Mouse (Mus musculus) adrenal gland, postnatal 4 days (tissue): ENCODE measurements around the gene Erc2. TPM values are rescaled to one million over a fixed set of nuclear protein-coding genes. Genes with fewer than 3 reads are reported as not detected.

Experiments
- DNase-seq, 2 experiments: peaks; one replicate each; pipeline ENCODE4 v3.0.0; 2021 to 2022; ENCODE audit warnings: low spot score in 2 of 2, mixed read lengths in 2 of 2
- total RNA-seq, 2 experiments: library from RNA; stranded (reverse); gene quantifications; 2 replicates each; pipeline ENCODE4 v1.2.3; 2021

Gene Erc2
- total RNA-seq, 2 experiments from 2014 or later, result 16.9 to 17.7 TPM

DNA sequence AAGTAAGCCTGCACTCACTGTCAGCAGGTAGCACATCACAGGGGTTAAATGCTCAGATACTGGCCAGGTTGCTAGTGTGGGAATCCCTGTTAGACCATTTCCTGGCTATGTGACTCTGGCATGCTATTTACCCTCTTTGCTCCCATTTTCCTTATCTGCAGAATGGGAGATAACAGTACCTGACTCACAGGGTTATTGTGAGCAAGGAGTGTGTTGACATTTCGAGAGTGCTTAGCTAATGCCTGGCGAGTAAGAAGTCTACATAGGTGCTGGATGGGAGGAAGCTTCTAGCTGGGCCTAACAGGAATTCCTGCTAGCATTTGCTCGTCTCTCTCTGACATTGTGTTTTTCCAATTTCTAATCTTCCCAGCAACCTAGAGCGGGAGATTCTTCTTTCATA, 737.3 kb downstream of the Erc2 start:
- DNase-seq, result no peak

DNA sequence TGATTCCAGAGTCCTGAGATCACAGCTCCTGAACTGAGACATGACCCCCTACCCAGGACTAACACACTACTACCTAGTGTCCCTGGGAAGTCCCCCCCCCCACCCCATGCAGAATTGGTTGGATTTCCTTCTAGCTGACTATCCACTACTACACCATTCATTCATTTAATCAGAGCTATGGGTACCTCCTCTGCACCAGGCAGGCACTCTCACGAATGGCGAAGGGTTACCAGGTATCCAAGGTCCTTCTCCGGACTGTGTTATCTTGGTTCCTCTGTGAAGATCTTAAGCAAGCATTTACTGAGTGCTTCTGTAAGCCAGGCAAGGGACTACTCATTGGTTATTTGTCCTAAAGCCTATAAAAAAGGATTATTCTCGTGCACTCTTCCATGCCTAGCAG, 737.8 kb downstream of the Erc2 start:
- no peak for DNase-seq

DNA sequence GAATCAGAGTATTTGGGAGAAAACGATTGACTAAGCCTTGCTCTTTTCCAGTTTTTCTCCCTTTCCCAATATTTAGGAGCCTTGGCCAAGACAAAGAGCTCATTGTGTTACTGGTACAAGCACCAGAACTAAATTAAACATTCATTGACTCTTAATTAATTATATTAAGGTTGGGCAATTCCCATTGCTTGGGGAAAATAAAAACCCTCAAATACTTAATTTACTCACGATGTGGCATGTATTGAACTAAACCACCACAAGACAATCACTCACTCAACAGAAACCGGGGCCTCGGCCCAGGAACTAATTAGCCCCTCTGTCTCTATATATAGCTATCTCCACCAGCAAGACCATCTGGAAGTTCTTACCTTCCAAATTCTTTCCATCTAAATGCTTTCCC, 740.1 kb downstream of the Erc2 start:
- DNase-seq, result no peak

DNA sequence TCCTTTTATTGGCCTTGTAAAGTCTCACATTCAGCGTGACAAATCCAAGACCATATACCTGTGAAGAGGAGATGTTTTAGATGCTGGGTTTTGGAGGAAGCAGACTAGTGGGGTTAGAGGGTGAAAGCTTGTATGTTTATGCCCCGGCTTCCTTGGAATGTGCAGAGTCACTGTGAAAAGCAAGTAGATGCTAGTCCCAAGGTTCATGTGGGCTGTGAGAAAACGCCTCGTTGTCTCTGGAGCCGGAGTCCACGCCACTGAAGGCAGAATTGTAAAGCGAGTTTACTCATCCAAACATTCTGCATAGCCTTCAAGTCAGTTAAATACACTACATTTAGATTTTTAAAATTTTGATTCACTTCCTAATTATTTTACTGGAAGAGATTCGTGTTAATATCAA, 748.5 kb downstream of the Erc2 start:
- DNase-seq, result no peak

DNA sequence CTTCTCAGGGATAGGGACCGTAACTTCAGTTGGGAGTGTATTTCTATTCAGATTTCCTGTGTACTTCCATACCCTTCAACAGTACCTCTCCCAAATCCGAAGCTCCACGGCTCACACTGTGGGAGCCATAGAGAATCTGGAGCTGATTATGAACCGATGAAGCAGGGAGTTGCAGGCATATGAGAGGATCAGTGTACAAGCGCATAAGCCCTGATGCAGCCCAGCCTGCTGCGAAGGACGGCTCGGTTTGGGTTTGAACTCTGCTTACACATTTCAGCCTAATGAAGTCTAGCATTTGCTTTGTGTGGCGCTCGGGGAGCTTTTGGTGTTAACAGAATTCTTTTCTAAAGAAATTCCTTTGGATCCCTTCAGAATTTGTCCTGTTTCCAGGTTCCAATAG, 749.4 kb downstream of the Erc2 start:
- DNase-seq, result no peak

DNA sequence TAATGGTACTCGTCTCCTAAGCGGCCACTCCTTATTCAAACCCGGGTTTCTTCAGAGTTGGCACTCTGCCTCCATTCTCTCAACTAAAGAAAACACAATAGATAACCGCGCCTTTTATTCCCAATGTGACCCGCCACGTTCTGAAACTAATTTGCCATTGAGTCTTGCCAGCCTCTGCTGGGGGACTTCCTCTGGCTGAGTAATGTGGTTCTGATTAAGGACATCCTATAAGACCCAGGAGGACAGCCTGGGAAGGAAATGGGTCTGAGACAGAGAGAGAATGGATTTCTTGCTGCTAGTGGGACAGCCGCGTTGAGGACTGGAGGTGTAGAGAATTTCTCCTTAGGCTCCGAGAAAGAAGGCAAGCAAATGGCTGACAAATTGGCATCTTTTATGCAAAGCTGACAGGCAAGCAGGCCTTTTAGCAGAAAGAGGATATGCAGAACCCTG, 753.4 kb downstream of the Erc2 start:
- DNase-seq, result no peak

DNA sequence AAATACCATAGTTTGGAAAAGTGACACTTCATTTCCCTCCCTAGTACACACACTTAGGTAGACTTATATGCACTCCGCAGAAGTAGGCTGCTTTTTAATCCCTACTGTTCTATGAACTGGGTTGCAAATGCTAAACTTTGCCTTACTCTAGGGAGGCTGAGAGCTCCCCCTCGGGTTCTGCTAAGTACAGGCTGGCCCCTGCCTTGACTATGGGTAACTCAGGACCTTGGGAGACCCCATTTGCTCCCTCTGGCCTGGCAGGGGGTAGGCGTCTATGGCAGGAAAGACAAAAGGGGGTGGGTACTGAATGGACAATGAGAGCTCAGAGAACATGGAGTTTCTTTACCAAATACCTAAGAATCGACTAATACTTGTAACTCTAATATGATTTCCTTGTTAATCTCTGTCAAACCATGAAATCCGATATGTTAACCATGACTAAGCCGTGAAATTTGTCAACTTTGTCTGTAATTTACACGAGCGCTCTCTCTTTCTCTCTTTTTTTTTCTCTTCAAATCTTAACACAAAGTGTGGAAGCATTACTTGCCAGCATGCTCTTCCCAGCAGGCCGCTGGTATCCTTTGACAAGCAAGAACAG, 754.1 kb downstream of the Erc2 start:
- no peak for DNase-seq

DNA sequence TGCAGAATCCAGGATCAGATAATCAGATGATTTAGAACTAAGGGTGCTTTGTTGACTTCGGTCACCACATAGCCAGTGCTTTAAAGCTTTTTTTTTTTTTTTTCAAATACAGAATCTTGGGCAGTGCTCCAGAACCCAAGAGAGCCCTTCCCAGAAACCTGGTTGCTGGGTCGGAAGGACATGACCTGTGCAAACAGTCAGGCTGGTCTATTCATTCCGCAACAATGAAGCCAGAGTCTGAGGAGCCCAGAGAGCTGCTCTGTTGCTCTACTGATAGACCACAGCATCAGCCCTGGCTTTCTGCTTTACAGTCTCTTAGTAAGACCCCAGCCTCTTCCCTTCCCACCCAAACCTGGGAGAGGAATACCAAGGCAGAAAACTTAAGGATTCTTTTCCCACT, 755.3 kb downstream of the Erc2 start:
- DNase-seq, result no peak

DNA sequence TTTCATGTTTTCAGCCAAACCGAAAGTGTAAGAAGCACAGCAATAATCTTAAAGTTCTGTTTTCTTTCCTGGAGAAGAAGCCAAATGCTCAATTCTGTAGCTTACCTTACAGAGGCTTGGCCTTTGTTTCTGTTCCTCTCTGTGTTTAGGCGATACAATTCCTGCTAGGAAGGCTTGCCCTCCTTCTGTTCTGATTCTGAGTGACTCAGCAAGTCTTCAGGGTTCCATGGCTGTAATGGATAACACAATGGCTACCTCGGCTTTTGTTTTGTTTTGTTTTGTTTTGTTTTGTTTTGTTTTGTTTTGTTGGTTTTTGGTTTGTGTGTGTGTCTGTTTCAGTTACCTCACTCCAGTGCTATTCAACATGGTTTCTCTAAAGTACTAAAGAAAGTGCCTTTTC, 757.9 kb downstream of the Erc2 start:
- no peak for DNase-seq

DNA sequence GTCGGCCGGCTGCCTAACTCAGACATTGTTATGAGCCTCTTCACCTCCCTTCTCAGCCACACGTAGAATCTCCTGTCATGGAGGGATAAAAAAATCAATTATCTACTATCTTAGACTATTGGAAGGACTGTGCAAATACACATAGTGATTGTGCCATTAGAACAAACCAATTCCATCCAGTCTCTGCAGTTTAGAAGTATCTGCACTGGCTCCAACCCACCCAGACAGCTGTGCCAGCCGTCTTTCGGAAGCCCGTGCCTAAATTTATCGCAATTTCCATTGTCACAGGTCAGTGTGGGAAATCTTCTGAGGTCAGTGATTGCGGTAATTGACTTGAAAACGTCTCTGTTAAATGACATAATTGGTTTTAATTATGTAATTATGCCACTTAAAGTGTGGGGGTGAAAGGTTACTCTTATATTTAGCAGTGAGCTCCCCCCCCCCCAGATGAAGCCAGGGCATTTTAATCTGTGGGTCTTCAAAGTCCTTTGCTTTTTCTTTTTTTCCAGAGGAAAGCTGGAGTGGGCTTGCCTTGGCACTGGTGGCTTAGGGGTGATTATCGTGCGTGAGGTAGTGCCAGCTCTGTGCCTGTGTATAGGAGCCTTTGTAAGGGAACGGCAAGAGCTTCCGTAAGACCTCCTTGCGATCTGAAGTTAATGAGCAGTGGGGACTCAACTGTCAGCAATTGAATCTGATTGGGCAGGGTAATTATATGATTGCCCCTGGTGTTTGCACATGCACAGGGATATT, 759.7 kb downstream of the Erc2 start:
- no peak for DNase-seq

DNA sequence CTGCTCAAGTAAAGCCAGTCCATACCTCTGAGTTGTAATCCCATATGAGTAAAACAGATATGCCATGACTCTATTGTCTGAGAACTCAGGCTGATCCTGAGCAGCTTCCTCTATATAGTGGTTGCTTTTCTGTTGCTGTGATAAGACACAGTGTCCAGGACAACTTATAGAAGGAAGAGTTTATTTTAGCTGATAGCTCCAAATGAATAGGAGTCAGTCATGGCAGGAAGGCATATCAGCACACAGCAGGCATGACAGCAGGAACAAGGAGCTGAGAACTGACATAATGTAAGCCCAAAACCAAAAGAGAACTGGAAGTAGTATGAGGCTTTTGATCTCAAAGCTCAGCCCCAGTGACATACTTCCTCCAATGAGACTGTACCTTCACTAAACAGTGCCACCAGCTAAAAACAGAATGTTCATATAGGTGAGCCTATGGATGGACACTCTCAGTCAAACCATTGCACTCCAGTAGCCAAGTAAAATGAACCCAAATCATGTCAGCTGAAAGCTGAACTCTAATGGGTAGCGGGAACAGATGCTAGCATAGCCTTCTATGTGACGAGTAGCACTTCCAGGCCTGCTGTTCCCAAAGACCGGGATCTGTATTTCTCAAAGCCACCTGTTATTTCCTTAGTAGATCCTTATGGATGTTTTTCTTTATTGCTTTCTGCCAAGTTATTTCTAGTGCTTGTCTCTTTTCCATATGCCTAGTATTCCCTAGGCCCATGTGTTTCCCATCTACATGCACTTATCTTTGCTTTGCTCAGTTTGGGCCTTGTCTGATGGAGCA, 764.8 kb downstream of the Erc2 start:
- DNase-seq, result no peak

DNA sequence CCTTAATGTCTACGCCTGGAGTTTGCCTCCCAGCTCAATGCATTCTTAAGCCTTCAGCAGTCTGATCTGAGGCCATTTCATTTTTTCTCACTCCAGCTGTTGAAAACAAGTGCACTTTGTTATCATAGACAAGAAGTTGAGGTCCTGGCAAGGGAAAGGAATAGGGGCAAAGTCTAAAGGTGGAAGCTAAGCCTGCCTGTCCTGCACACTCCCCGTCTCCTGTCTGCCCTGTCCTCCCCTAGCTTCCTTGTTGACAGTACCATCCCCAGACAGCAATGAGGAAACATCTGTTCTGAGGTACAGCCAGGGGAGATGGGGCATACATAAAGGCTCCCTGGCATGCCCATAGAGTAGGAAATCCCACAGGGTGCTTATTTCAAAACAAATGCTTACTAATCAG, 776.7 kb downstream of the Erc2 start:
- no peak for DNase-seq

DNA sequence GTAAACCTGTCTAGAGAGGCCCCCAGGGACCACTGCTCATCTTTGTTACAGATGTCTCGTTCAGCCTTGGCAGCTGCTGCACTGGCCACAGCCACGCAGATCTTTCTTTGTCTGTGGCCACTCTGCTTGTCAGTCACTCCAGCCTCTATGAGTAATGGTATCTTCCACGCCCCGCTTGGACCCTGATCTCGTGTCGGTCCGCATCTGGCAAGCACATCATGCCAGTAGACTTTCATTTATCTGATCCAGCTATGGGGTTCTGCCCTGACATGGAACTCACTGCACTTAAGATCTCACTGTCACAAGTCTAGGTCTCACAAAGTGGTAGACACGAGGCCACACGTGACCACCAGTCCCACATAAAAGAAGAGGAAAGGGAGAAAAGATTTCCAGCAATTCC, 777.7 kb downstream of the Erc2 start:
- DNase-seq, result no peak

DNA sequence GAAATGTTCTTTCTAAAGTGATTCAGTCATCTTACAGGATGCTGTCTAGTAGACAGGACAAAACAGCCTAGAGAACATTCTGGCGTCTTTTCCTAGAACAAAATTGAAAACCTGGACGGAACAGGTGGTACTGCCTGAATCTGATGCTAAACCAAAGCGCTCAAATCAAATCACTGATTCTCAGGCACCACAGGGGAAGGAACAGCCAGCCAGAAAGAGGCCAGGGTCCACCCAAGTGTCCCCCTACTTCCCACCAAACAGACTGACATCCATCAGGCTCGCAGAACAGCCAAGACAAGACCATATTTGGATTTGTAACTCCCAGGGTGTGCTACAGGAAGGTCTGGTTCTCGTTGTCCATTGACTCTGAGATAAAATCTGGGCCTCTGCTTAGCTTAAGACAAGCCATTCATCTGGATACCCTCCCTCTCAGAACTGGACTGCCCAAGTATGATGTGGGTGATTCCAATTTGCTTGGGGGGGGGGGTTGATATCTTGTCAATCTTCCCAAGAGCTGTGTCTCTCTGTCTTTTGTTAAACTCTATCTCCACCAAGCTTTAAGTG, 783.1 kb downstream of the Erc2 start:
- no peak for DNase-seq

DNA sequence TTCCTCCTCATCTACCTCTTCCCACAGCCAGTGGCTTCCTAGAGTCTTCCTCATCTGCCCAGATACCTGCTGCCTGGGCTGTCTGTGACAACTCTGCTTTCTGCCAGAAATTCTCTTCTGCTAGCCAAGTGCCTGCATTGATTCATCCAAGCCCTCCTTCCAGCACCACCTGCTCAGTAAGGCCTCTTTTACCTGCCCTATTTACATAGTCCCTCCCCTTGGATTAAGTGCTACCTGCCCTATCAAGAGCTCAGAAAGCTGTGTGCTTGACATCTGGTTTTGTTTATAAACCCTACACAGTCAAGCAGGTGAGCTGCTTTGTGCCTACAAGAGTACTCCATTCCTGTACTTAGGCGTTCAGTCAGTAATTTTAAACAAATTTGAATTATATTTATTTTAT, 787.2 kb downstream of the Erc2 start:
- DNase-seq, result no peak

DNA sequence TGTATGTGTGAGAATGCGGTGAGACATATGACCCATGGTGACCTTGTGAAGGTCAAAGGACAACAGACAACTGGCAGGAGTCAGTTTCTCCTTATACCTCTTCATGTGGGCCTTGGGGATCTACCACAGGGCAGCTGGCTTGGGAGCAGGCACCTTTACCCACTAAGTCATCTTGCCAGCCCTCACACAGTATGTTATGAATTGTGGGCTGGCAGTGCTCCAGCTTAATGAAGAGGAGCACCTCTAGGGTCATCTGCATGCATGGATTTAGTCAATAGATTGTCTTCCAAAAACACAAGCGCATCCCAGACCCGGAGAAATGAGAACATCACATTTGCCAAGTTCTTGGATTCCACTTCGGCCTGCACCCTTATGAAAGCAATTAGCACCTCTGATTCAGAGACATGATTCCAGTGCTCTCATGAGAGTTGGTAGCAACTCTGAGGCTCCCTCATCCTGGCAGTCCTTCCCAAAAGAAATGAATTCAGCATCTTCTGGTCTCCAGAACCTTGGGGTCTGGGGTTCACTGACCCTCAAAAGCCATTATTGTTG, 787.6 kb downstream of the Erc2 start:
- no peak for DNase-seq

DNA sequence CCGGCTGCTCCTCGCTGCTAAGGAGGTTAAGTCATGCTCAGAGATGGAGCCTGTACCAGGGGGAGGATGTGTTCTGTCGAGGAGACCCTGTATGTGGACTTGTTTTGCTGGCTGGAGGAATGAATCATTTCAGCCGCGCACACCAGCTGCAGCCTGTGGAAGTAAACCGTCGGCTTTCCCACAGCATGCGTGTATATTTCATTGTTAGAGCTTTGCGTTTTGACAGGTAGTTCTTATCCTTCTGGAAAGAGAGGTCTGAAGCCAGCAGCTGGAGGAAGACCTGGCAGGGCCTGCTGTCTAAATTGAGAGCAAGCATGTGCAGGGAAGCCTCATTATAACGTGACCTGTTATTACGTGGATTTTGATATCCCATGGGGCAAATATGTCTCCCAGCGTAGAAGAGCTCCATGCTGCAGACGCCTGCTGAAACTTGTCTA, 788.6 kb downstream of the Erc2 start:
- no peak for DNase-seq

DNA sequence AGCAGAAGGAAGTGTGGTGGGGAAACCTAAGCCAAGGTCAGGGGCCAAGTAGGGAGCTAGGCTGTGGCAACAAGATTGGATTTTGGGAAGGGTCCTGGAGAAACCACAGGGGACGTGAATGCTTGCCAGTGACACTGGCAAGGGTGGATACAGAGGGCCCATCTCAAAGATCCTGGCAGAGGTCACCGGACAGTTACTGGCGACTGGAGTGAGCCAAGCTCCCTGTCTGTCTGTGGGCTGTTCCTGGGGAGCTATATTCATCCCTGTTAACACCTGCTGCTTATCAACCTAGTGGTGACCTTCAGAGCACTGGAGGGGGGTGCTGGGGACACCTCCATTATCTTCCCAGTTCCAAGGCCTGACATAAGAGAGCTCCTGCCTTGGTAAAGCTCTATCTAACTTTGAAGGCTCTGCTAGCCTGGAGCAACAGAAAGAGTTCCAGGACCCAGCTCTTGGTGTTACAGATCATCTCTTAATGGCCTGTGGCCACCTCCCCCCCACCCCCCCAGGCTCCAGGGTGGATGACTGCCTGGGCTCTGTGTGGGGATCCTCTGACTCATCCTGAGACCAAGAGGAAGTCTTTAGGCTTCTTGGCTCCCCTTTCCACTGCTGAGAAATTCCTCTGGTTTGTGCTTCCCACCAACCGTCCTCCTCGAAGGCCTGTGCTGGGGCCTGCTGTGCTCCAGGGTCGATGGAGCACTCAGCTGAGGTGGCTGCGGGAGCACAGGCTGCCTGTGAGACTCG, 790.2 kb downstream of the Erc2 start:
- no peak for DNase-seq

DNA sequence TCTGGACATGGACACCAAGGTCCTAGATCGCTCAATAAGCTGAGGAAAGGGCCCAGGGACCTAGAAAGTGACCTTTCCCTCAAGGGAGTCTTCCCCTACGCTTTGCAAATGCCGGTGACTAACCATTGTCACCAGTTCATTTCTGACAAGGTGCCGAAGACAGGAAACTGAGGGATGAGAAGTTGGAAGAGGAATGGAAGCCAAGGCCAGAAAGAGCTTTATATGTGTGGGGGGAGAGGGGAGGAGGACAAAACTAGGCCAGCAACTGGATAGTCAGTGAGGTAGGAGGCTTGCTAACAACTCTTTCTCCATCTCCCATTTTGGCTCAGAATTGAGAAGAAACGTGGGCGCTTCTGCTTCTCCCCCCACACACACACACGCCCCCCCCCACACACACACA, 791.3 kb downstream of the Erc2 start:
- DNase-seq, result no peak

DNA sequence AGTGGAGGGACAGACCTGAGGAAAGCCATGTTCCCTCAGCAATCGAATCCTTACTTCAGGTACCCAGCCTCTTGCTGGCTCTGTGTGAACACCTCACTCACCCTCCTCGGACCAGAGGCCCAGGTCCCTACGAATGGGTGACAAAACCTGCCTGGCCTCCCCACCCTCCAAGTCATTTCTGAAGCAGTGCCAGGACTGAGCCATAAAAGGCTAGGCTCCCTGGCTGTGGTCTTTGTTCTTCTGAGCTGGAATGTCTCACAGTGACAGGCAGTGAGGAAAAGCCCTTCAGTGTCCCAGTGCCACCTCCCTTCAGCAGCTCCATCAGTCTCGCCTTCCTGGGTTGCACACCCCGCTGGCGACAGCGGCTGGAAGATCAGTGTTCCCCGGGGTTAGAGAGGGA, 794.8 kb downstream of the Erc2 start:
- no peak for DNase-seq

DNA sequence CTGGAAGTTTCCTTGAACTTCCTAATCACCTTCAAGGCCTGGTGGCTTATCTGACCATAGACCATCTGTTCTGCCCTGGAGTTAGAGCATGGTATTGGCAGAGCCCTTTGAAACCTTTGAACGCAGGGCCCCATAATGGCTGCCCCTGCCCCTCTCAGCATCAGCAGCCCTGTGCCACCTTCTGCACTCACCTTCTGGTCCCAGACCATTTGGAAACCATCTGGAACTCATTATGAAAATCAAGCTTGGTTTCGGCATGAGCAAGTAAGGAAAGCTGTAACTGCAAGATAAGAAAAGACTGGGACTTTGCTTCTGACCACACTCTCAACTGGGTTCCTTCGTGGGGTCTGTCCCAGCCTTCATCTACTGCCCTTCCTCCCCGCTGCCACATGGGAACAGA, 796.3 kb downstream of the Erc2 start:
- no peak for DNase-seq
